Mouse (Mus musculus): ENCODE results near the gene Tspan12. TPM values are rescaled to one million over a fixed set of nuclear protein-coding genes. Genes with fewer than 3 reads are reported as not detected.
A peak's percentile ranks its signal among the peaks of the same experiment; 100 is the strongest.

Tspan12 gene
- polyA plus RNA-seq, 1 experiment from 2014 or later = 74.1 TPM

DNA sequence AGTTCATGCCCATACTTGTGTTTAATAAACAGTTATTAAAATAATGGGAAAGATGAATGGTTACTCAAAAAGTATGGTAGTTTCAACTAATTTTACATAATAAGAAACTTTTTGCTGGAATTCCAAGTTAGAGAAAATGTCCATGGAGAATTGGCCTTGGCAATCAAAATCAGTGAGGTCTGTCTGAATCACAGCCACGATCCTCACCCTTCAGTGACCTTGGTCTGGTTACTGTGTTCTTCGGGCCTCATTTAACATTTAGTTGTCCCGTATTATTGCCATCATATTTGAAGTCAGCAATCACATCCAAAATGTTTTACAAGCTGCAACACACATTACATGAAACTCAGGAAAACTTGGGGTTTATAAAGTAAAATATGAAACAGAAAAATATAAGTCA, 20.4 kb downstream of the Tspan12 start:
- no peaks in the 10 kb centered on the region for H3K27me3 ChIP-seq (ENCODE audit: insufficient read depth, low read length)
- ATAC-seq (ENCODE audit: low FRiP score, low TSS enrichment) = no peak
- 57% methylated on average over 3 of the region's 3 CpGs for WGBS
- H3K36me3 ChIP-seq (ENCODE audit: insufficient read depth, low read length) = peaks cover 14% of the 10 kb centered on the region
- H3K27ac ChIP-seq (ENCODE audit: low read length) = no peak overlapping the region
- H3K9ac ChIP-seq (replicated peaks; ENCODE audit: low read length) = no peak overlapping the region
- no peak overlapping the region for H3K4me2 ChIP-seq (replicated peaks; ENCODE audit: low read depth, low read length)
- 0 out of 2 replicates have a peak, but pooled peaks cover 3% of the 10 kb centered on the region for H3K4me1 ChIP-seq (ENCODE audit: insufficient read depth, low read length)
- no peak overlapping the region for H3K4me3 ChIP-seq (ENCODE audit: low read length)
- H3K9me3 ChIP-seq (ENCODE audit: low read length) = no peaks in the 10 kb centered on the region

DNA sequence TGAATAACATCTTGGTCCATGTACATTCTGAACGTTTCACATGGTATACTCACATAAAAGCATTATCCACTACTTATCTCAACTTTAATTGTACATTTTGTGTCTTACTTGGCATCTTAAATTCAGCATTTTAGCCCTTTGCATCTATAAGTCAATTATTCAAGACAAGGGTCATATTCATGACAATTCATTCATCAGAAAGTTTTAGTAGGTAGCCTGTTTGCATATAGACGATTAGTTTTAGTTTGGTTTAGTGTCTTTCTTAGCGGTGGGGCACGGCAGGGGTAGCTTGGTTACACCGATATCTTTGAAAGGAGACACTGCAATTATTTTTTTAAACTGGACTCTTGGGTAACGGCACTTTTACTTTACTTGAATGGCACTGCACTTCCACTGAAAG, 21.4 kb downstream of the Tspan12 start:
- Histone ChIP-seq H3K4me1 (ENCODE audit: insufficient read depth, low read length) (0 out of 2 replicates have a peak, but pooled peaks cover 3% of the 10 kb centered on the region), H3K9ac (replicated peaks; ENCODE audit: low read length) (no peak overlapping the region), H3K27ac (ENCODE audit: low read length) (no peak overlapping the region), H3K9me3 (ENCODE audit: low read length) (no peaks in the 10 kb centered on the region), H3K36me3 (ENCODE audit: insufficient read depth, low read length) (peaks cover 14% of the 10 kb centered on the region), H3K4me2 (replicated peaks; ENCODE audit: low read depth, low read length) (no peak overlapping the region), H3K27me3 (ENCODE audit: insufficient read depth, low read length) (no peaks in the 10 kb centered on the region), H3K4me3 (ENCODE audit: low read length) (no peak overlapping the region)
- ATAC-seq (ENCODE audit: low FRiP score, low TSS enrichment) = no peak
- WGBS = 57% methylated on average over 6 of the region's 6 CpGs

GRCm38 (mm10) chr6:21829930-21830329, 22.4 kb downstream of the Tspan12 start:
- H3K4me1 ChIP-seq (ENCODE audit: insufficient read depth, low read length) = 0 out of 2 replicates have a peak, but pooled peaks cover 3% of the 10 kb centered on the region
- WGBS = 65% methylated on average over 7 of the region's 7 CpGs
- peaks cover 9% of the 10 kb centered on the region for H3K36me3 ChIP-seq (ENCODE audit: insufficient read depth, low read length)
- H3K4me2 ChIP-seq (replicated peaks; ENCODE audit: low read depth, low read length) = no peak overlapping the region
- H3K4me3 ChIP-seq (ENCODE audit: low read length) = no peak overlapping the region
- H3K27ac ChIP-seq (ENCODE audit: low read length) = 0 out of 2 replicates have a peak overlapping the region, but pooled peaks have one; percentile 44
- 0 out of 2 replicates have a peak, but pooled peaks have one; percentile 57 for ATAC-seq (ENCODE audit: low FRiP score, low TSS enrichment)
- no peaks in the 10 kb centered on the region for H3K9me3 ChIP-seq (ENCODE audit: low read length)
- no peaks in the 10 kb centered on the region for H3K27me3 ChIP-seq (ENCODE audit: insufficient read depth, low read length)
- no peak overlapping the region for H3K9ac ChIP-seq (replicated peaks; ENCODE audit: low read length)

DNA sequence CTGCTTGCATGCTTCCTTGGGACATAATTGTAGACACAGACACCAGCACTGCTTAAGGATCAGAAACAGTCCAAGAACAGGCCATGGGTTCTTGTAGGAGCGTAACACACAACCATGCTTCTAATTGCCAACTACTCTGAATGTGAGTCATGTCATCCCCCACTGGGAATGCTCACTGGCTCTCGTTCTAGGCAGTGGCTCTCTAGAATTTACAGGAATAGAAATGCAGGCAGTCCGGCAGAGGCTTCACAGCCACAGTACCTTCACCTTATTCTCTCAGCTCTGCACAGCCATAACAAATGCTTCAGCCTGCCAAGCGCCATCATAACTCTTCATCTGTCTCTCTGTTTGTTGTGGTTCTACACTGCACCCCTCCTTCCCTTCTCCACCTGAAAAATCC, 23.9 kb downstream of the Tspan12 start:
- ATAC-seq (ENCODE audit: low FRiP score, low TSS enrichment) = no peak
- Histone ChIP-seq H3K27me3 (ENCODE audit: insufficient read depth, low read length) (no peaks in the 10 kb centered on the region), H3K4me1 (ENCODE audit: insufficient read depth, low read length) (0 out of 2 replicates have a peak, but pooled peaks cover 6% of the 10 kb centered on the region), H3K9me3 (ENCODE audit: low read length) (no peaks in the 10 kb centered on the region), H3K27ac (ENCODE audit: low read length) (no peak overlapping the region), H3K36me3 (ENCODE audit: insufficient read depth, low read length) (peaks cover under 1% of the 10 kb centered on the region; the same call in 1 of the 2 replicates), H3K9ac (replicated peaks; ENCODE audit: low read length) (no peak overlapping the region), H3K4me2 (replicated peaks; ENCODE audit: low read depth, low read length) (no peak overlapping the region), H3K4me3 (ENCODE audit: low read length) (no peak overlapping the region)
- 76% methylated on average over 4 of the region's 4 CpGs for WGBS

- Histone ChIP-seq H3K9ac (replicated peaks; ENCODE audit: low read length) (no peak overlapping the region), H3K4me2 (replicated peaks; ENCODE audit: low read depth, low read length) (no peak overlapping the region), H3K9me3 (ENCODE audit: low read length) (no peaks in the 10 kb centered on the region), H3K27ac (ENCODE audit: low read length) (no peak overlapping the region), H3K4me1 (ENCODE audit: insufficient read depth, low read length) (peaks cover 11% of the 10 kb centered on the region), H3K4me3 (ENCODE audit: low read length) (no peak overlapping the region), H3K27me3 (ENCODE audit: insufficient read depth, low read length) (no peaks in the 10 kb centered on the region), H3K36me3 (ENCODE audit: insufficient read depth, low read length) (no peaks in the 10 kb centered on the region)
- 88% methylated on average over 7 of the region's 7 CpGs for WGBS
- no peak for ATAC-seq (ENCODE audit: low FRiP score, low TSS enrichment)
These were observed 24.3 kb downstream of the Tspan12 start for GRCm38 (mm10) chr6:21828001-21828400.

DNA sequence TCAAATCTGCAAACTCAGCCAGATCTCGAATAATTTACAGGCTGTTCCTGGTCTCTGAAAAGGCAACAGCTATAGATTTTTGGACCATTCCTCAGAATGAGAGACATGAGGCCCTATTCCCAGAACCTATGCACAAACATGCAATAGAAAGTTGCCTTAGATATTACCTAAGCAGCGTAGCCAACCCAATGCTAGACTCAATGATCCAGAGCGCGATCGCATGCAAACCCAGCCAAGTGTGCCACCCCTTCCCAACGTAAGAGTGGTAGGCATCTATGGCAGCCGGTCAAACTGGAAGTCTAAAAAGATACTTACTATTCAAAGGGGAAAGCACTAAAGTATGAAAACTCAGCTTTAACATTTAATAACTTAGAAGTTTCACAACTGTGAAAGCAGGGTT, 28.6 kb downstream of the Tspan12 start:
- peak overlapping the region; percentile 89 for H3K27ac ChIP-seq (ENCODE audit: low read length)
- peaks cover 12% of the 10 kb centered on the region for H3K4me1 ChIP-seq (ENCODE audit: insufficient read depth, low read length)
- H3K4me2 ChIP-seq (replicated peaks; ENCODE audit: low read depth, low read length) = peak overlapping the region; percentile 41
- peak; percentile 81 for ATAC-seq (ENCODE audit: low FRiP score, low TSS enrichment)
- no peaks in the 10 kb centered on the region for H3K9me3 ChIP-seq (ENCODE audit: low read length)
- no peaks in the 10 kb centered on the region for H3K27me3 ChIP-seq (ENCODE audit: insufficient read depth, low read length)
- H3K9ac ChIP-seq (replicated peaks; ENCODE audit: low read length) = no peak overlapping the region
- no peaks in the 10 kb centered on the region for H3K36me3 ChIP-seq (ENCODE audit: insufficient read depth, low read length)
- peak overlapping the region; percentile 17 for H3K4me3 ChIP-seq (ENCODE audit: low read length)
- WGBS = 26% methylated on average over 7 of the region's 7 CpGs

DNA sequence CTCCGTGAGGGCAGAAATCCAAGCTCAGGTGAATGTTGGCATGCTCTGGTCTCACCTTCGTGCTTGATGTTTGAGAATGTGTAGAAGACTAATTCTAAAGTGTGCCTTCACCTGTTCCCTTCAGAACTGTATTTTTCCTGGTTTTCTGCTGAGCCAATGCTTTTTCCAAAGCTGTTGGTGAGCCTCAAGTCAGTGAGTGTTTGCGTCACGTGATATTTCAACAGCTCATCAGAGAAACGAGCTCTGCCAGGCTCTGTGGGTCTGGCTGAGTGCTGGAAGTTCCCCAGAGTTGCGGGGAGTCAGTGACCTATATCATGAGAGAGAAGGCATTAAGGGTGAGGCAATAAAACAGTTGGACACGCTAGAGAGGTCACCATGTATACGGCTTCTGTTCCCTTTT, 29.0 kb downstream of the Tspan12 start:
- no peaks in the 10 kb centered on the region for H3K36me3 ChIP-seq (ENCODE audit: insufficient read depth, low read length)
- peak overlapping the region; percentile 89 for H3K27ac ChIP-seq (ENCODE audit: low read length)
- H3K4me3 ChIP-seq (ENCODE audit: low read length) = peak overlapping the region; percentile 17
- ATAC-seq (ENCODE audit: low FRiP score, low TSS enrichment) = peak; percentile 94
- no peak overlapping the region; the same call in 1 of the 2 replicates for H3K9ac ChIP-seq (replicated peaks; ENCODE audit: low read length)
- H3K9me3 ChIP-seq (ENCODE audit: low read length) = no peaks in the 10 kb centered on the region
- 18% methylated on average over 8 of the region's 8 CpGs for WGBS
- H3K27me3 ChIP-seq (ENCODE audit: insufficient read depth, low read length) = no peaks in the 10 kb centered on the region
- H3K4me2 ChIP-seq (replicated peaks; ENCODE audit: low read depth, low read length) = peak overlapping the region; percentile 41
- peaks cover 12% of the 10 kb centered on the region for H3K4me1 ChIP-seq (ENCODE audit: insufficient read depth, low read length)

GRCm38 (mm10) chr6:21822721-21823134, 29.6 kb downstream of the Tspan12 start:
- peak; percentile 68 for ATAC-seq (ENCODE audit: low FRiP score, low TSS enrichment)
- Histone ChIP-seq H3K27me3 (ENCODE audit: insufficient read depth, low read length) (no peaks in the 10 kb centered on the region), H3K4me1 (ENCODE audit: insufficient read depth, low read length) (peaks cover 12% of the 10 kb centered on the region), H3K27ac (ENCODE audit: low read length) (peak overlapping the region; percentile 89), H3K36me3 (ENCODE audit: insufficient read depth, low read length) (no peaks in the 10 kb centered on the region), H3K4me2 (replicated peaks; ENCODE audit: low read depth, low read length) (peak overlapping the region; percentile 41), H3K9ac (replicated peaks; ENCODE audit: low read length) (no peak overlapping the region; the same call in 1 of the 2 replicates), H3K4me3 (ENCODE audit: low read length) (peak overlapping the region; percentile 17; the same call in 1 of the 2 replicates), H3K9me3 (ENCODE audit: low read length) (no peaks in the 10 kb centered on the region)
- 42% methylated on average over 7 of the region's 7 CpGs for WGBS

DNA sequence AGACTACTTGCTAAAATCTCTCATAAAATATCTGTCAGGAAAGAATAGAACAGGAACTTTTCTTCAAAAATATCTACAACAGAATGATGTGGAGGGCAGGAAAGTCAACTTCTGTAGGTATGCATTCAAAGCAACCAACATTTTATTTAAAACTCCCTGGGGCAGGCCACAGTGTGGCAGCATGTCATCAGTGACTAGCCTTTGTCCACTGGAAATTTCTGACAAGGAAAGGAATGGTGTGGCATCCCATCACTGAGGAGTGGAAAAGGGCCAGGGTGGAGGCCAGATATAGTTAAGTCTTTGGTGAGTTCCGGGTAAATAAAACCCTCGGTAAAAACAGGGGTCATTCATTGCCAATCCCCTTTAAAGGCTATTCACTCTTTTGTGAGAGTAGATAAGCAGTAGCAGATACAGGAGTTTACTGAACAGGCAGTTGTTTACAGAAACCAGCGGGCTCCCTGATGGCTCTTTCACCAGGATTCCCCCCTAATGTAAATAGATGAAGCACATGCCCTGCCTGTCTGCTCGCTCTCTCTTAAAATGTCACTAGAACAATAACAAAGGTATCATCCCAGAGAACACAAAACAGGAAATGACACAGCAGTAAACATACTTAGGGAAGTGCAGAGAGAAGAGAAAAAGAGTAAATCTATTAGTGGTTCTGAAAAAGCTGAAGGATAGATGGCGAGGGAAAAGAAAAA, 34.1 kb downstream of the Tspan12 start:
- no peak for ATAC-seq (ENCODE audit: low FRiP score, low TSS enrichment)
- no peaks in the 10 kb centered on the region for H3K9me3 ChIP-seq (ENCODE audit: low read length)
- H3K36me3 ChIP-seq (ENCODE audit: insufficient read depth, low read length) = peaks cover 5% of the 10 kb centered on the region; the same call in 1 of the 2 replicates
- H3K4me2 ChIP-seq (replicated peaks; ENCODE audit: low read depth, low read length) = no peak overlapping the region
- no peak overlapping the region for H3K9ac ChIP-seq (replicated peaks; ENCODE audit: low read length)
- no peaks in the 10 kb centered on the region for H3K27me3 ChIP-seq (ENCODE audit: insufficient read depth, low read length)
- H3K27ac ChIP-seq (ENCODE audit: low read length) = no peak overlapping the region
- 45% methylated on average over 5 of the region's 5 CpGs for WGBS
- peaks cover 7% of the 10 kb centered on the region for H3K4me1 ChIP-seq (ENCODE audit: insufficient read depth, low read length)
- H3K4me3 ChIP-seq (ENCODE audit: low read length) = no peak overlapping the region

DNA sequence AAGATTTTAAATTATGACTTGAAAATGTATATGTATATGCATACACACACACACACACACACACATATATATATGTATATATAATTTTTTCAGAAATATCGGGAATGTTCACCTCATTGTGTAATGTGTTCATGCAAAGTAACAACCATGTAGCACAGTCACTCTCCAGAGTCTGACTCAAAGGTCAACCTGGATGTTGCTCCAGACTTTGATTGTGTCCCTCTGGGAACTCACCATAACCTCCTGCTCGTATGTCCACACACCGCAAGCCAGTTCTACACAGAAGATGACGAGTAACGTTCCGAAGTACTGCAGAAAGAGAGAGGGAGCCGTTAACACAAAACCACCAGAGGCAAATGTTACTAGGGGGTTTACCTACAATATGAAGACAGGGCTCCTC, 46.3 kb downstream of the Tspan12 start:
- H3K4me1 ChIP-seq (ENCODE audit: insufficient read depth, low read length) = peaks cover 20% of the 10 kb centered on the region; the same call in 1 of the 2 replicates
- no peak overlapping the region for H3K4me2 ChIP-seq (replicated peaks; ENCODE audit: low read depth, low read length)
- no peaks in the 10 kb centered on the region for H3K9me3 ChIP-seq (ENCODE audit: low read length)
- no peak overlapping the region for H3K4me3 ChIP-seq (ENCODE audit: low read length)
- no peak overlapping the region for H3K9ac ChIP-seq (replicated peaks; ENCODE audit: low read length)
- no peaks in the 10 kb centered on the region for H3K27me3 ChIP-seq (ENCODE audit: insufficient read depth, low read length)
- H3K36me3 ChIP-seq (ENCODE audit: insufficient read depth, low read length) = no peaks in the 10 kb centered on the region
- no peak for ATAC-seq (ENCODE audit: low FRiP score, low TSS enrichment)
- 82% methylated on average over 7 of the region's 7 CpGs for WGBS
- no peak overlapping the region for H3K27ac ChIP-seq (ENCODE audit: low read length)
